Mouse (Mus musculus): ENCODE data around the gene Tmem184a.

DNA sequence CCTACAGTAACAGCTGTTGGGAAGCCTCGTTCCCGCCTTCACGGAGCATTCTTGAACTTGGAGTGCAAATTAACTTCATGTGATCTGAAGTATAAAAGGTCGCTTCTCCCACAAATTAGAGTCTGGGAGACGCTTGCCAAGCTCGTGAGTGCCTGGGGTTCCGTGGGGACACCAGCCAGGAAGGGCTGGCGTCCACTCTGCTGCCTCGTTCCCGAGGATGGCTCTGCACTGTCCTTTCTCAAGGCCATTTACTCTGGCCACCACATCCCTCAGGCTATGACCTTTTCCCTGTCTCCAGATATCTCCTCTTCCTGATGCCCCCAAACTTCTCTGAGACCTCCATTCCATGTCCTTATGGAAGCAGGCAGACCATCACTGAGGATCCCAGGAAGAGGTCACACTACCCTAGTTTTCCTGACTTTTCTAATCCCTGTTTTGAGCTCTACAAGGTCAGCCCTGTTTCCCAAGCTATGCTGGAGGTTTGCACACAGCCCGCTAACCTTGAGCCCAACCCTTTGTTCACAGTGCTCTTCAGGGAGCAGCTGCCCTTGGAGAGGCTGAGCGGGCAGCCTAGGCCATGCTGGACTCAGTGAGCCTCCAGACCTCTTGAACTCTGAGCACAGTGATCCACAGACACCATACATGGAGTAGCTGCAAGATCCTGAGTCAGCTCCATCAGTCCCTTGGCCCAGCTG, 30.1 kb upstream of the Tmem184a start:
- no peak for TF ChIP-seq POLR2A (IDR thresholded peaks at IDR 0.05; ENCODE audit: insufficient read length, low read depth)
- TF ChIP-seq CEBPB (IDR thresholded peaks at IDR 0.05; ENCODE audit: insufficient read depth, poor library complexity, severe bottlenecking) = no peak
- TF ChIP-seq MYOG (IDR thresholded peaks at IDR 0.05; ENCODE audit: control insufficient read depth in 1 of 3, insufficient read depth in 1 of 3, insufficient read length in 2 of 3, low read depth in 2 of 3) = no peak
- TF ChIP-seq MAX (IDR thresholded peaks at IDR 0.05; ENCODE audit: low read depth) = no peak
- TF ChIP-seq E2F4 (IDR thresholded peaks at IDR 0.05; ENCODE audit: insufficient read depth) = no peak
- TF ChIP-seq TCF12 (IDR thresholded peaks at IDR 0.05; ENCODE audit: insufficient read depth, poor library complexity, severe bottlenecking) = no peak
- no peak for TF ChIP-seq USF1 (IDR thresholded peaks at IDR 0.05; ENCODE audit: low read depth)

Measured in myocyte (in vitro differentiated cells).